Mouse (Mus musculus) layer of hippocampus, adult 6 months (tissue): Measurements from ENCODE around the gene Gm38100. TPM values are rescaled to one million over a fixed set of nuclear protein-coding genes. Genes with fewer than 3 reads are reported as not detected.

Source experiments
- long read RNA-seq, 2 experiments: library from polyadenylated mRNA; unstranded; transcript quantifications; one replicate each; pipeline ENCODE4 v2.0.0; 2019 to 2020
- polyA plus RNA-seq: library from polyadenylated mRNA; unstranded; fragments of <200 nt; fragmentation: Nextera tagmentation; gene quantifications from 2 replicates; pipeline ENCODE4 v1.2.3, GENCODE M21; 2021

Gene Gm38100
- polyA plus RNA-seq, result not detected in 2 replicates
- long read RNA-seq, experiment 1, result 0 reads
- long read RNA-seq, experiment 2, result 0 reads

GRCm38 (mm10) chr1:175920029-175920428 lies at the start of gene Gm38100:
Gm38100 (plus strand) TSS chr1:175920329.

GRCm38 (mm10) chr1:175880453-175881296 lies 39.5 kb upstream of the Gm38100 start, which contains the start of gene Exo1:
Exo1 (plus strand) TSS chr1:175880581.

Other genes starting within 250 kb of the Gm38100 start
- 2.0 and 2.5 TPM in 2 replicates for gene Opn3, start 227.6 kb upstream of the Gm38100 start, polyA plus RNA-seq
- 0.69 and 0.75 TPM in 2 replicates for gene Chml, start 227.4 kb upstream of the Gm38100 start, polyA plus RNA-seq
- gene Wdr64, start 221.7 kb upstream of the Gm38100 start, polyA plus RNA-seq, result not detected in 2 replicates
- gene Exo1, start 39.7 kb upstream of the Gm38100 start, polyA plus RNA-seq, result 0.29 and 0.35 TPM in 2 replicates
- not detected in 2 replicates for gene Rbm8a2, start 58.8 kb downstream of the Gm38100 start, polyA plus RNA-seq